9 mouse cellular contexts compared by ENCODE assay signal in the genomic region with DNA sequence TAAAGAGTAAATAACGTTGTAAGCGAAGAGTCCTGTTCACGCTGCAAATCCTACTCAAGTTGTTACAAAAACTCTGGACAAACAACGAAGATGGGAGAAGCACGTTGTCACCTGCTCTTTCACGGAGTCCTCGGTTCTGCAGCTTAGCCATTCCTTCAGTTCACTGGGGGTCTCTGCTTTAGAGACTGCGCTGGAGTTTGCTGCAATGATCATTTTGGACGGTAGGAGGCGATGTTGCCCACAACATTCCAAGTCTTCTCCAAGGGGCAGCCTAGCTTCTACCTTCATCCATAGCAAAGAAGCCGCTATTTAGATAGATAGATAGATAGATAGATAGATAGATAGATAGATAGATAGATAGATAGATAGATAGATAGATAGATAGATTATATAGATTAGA. TPM values are rescaled to one million over a fixed set of nuclear protein-coding genes. Genes with fewer than 3 reads are reported as not detected.
DNase-seq lines count a peak whose midpoint lies in the region; ATAC-seq lines count a peak whose summit lies in the region.
"Had no signal": no experiment of that assay in that cellular context is flagged by ENCODE, and none has a peak within 500 bp of the region (broad histone marks: within the 10 kb centered on the region; RNA-seq: fewer than 3 reads in every experiment).

No protein-coding gene starts in this region.

- no peaks in the 10 kb centered on the region for H3K9me3 ChIP-seq in kidney, embryonic 14.5 days (ENCODE audit: control insufficient read depth, low read length)
- no peaks in the 10 kb centered on the region for H3K9me3 ChIP-seq in hindbrain, embryonic 11.5 days (ENCODE audit: control insufficient read depth, low read length)
- no peaks in the 10 kb centered on the region for H3K9me3 ChIP-seq in stomach, embryonic 15.5 days
- H3K9me3 ChIP-seq: embryonic facial prominence, embryonic 15.5 days had no signal

- DNase-seq in kidney, adult 18-20 months, result peak; percentile 49
- peak; percentile 36 to 47 for DNase-seq in adrenal gland, postnatal 36 days
- peak; percentile 90 for DNase-seq in hindbrain, embryonic 11.5 days (ENCODE audit: low spot score)
- peak; percentile 70 to 73 for DNase-seq in layer of hippocampus, postnatal 36 days
- peak; percentile 85 for DNase-seq in mesoderm, embryonic 11.5 days (ENCODE audit: low read depth, low spot score)

- no peaks in the 10 kb centered on the region for H3K36me3 ChIP-seq in kidney, embryonic 14.5 days (ENCODE audit: control insufficient read depth, insufficient read depth, low read length)
- no peaks in the 10 kb centered on the region for H3K36me3 ChIP-seq in hindbrain, embryonic 11.5 days (ENCODE audit: control insufficient read depth, insufficient read depth, low read length)
- H3K36me3 ChIP-seq in stomach, embryonic 15.5 days, result no peaks in the 10 kb centered on the region
- H3K36me3 ChIP-seq: embryonic facial prominence, embryonic 15.5 days had no signal

- H3K4me1 ChIP-seq in kidney, embryonic 14.5 days (ENCODE audit: control insufficient read depth, insufficient read depth, low read length), result no peaks in the 10 kb centered on the region
- no peaks in the 10 kb centered on the region for H3K4me1 ChIP-seq in hindbrain, embryonic 11.5 days (replicated peaks; ENCODE audit: control insufficient read depth, insufficient read depth, low read length)
- H3K4me1 ChIP-seq in stomach, embryonic 15.5 days, result no peaks in the 10 kb centered on the region
- H3K4me1 ChIP-seq: embryonic facial prominence, embryonic 15.5 days had no signal

- no peak overlapping the region for H3K9ac ChIP-seq in kidney, embryonic 14.5 days (ENCODE audit: low read depth, low read length)
- no peak overlapping the region for H3K9ac ChIP-seq in hindbrain, embryonic 11.5 days (ENCODE audit: low read depth, low read length)
- H3K9ac ChIP-seq in stomach, embryonic 15.5 days, result no peak overlapping the region
- H3K9ac ChIP-seq: embryonic facial prominence, embryonic 15.5 days had no signal

- no peak overlapping the region for H3K4me3 ChIP-seq in kidney, embryonic 14.5 days (ENCODE audit: low read length)
- H3K4me3 ChIP-seq in hindbrain, embryonic 11.5 days (ENCODE audit: low read depth, low read length), result no peak overlapping the region
- H3K4me3 ChIP-seq in stomach, embryonic 15.5 days (replicated peaks), result no peak overlapping the region
- H3K4me3 ChIP-seq: embryonic facial prominence, embryonic 15.5 days had no signal

- 12% methylated on average over 11 of the region's 11 CpGs for WGBS in kidney, embryonic 14.5 days
- WGBS in hindbrain, embryonic 11.5 days, result 13% methylated on average over 11 of the region's 11 CpGs
- WGBS in stomach, embryonic 15.5 days, result 9% methylated on average over 11 of the region's 11 CpGs

- no peak for ATAC-seq in kidney, embryonic 14.5 days (ENCODE audit: low FRiP score, low TSS enrichment)
- ATAC-seq in erythroblast, adult 5-6 weeks (replicated peaks; ENCODE audit: low FRiP score, poor library complexity, severe bottlenecking), result peak; percentile 70
- ATAC-seq in hindbrain, embryonic 11.5 days (ENCODE audit: low FRiP score), result no peak
- no peak for ATAC-seq in stomach, embryonic 15.5 days (ENCODE audit: insufficient read depth, low FRiP score, low read depth)

- no peak overlapping the region for H3K27ac ChIP-seq in kidney, embryonic 14.5 days (ENCODE audit: low read depth, low read length)
- H3K27ac ChIP-seq in hindbrain, embryonic 11.5 days (ENCODE audit: low read depth, low read length), result no peak overlapping the region
- no peak overlapping the region for H3K27ac ChIP-seq in stomach, embryonic 15.5 days
- H3K27ac ChIP-seq: embryonic facial prominence, embryonic 15.5 days had no signal

- no peak overlapping the region for H3K4me2 ChIP-seq in kidney, embryonic 14.5 days (replicated peaks; ENCODE audit: low read depth, low read length)
- no peak overlapping the region for H3K4me2 ChIP-seq in hindbrain, embryonic 11.5 days (replicated peaks; ENCODE audit: low read depth, low read length)
- peak overlapping the region; percentile 11; the same call in 1 of the 2 replicates for H3K4me2 ChIP-seq in stomach, embryonic 15.5 days
- H3K4me2 ChIP-seq: embryonic facial prominence, embryonic 15.5 days had no signal

- no peaks in the 10 kb centered on the region for H3K27me3 ChIP-seq in kidney, embryonic 14.5 days (ENCODE audit: control insufficient read depth, insufficient read depth, low read length)
- H3K27me3 ChIP-seq in hindbrain, embryonic 11.5 days (ENCODE audit: control insufficient read depth, insufficient read depth, low read length), result no peaks in the 10 kb centered on the region
- H3K27me3 ChIP-seq in stomach, embryonic 15.5 days (replicated peaks), result no peaks in the 10 kb centered on the region
- H3K27me3 ChIP-seq: embryonic facial prominence, embryonic 15.5 days had no signal

RNA-seq across cellular contexts. Expression of a gene that starts 23.7 kb away (rescaled TPM):
- not detected in 2 replicates for polyA plus RNA-seq in kidney, embryonic 14.5 days (2014; fragmentation: Nextera tagmentation; extraction: Ambion mirVana)
- not detected for total RNA-seq in adrenal gland, postnatal 36 days (2021)
- not detected in 2 replicates for total RNA-seq in erythroblast, adult 5-6 weeks (2015; ENCODE audit: low replicate concordance)
- not detected in 2 replicates for total RNA-seq in erythroblast, adult 5-6 weeks (2017; ENCODE audit: low replicate concordance)
- not detected in 2 replicates for polyA plus RNA-seq in hindbrain, embryonic 11.5 days (2014; fragmentation: Nextera tagmentation; extraction: Ambion mirVana)
- total RNA-seq in layer of hippocampus, postnatal 36 days (2021), result not detected
- not detected in 2 replicates for polyA plus RNA-seq in stomach, embryonic 15.5 days (2015; fragmentation: Nextera tagmentation; extraction: Ambion mirVana)
- polyA plus RNA-seq: embryonic facial prominence, embryonic 15.5 days had no signal

RNA-seq across cellular contexts. Expression of a gene that starts 33.4 kb away (rescaled TPM):
- polyA plus RNA-seq in kidney, embryonic 14.5 days (2014; fragmentation: Nextera tagmentation; extraction: Ambion mirVana), result 17.3 and 27.0 TPM in 2 replicates
- total RNA-seq in adrenal gland, postnatal 36 days (2021), result 1 to 10 TPM; 2.9 to 3.2 TPM
- total RNA-seq in erythroblast, adult 5-6 weeks (2015; ENCODE audit: low replicate concordance), result 1.2 and 7.1 TPM in 2 replicates
- 10.5 and 17.4 TPM in 2 replicates for total RNA-seq in erythroblast, adult 5-6 weeks (2017; ENCODE audit: low replicate concordance)
- polyA plus RNA-seq in hindbrain, embryonic 11.5 days (2014; fragmentation: Nextera tagmentation; extraction: Ambion mirVana), result 24.1 and 25.1 TPM in 2 replicates
- 1 to 10 TPM; 1.6 to 1.8 TPM for total RNA-seq in layer of hippocampus, postnatal 36 days (2021)
- 16.4 and 17.7 TPM in 2 replicates for polyA plus RNA-seq in stomach, embryonic 15.5 days (2015; fragmentation: Nextera tagmentation; extraction: Ambion mirVana)
